ENCODE assay signal across 26 mouse cellular contexts in genomic region chr10:59237757-59238156, GRCm38 (mm10). TPM values are rescaled to one million over a fixed set of nuclear protein-coding genes. Genes with fewer than 3 reads are reported as not detected.
DNase-seq lines count a peak whose midpoint lies in the region; ATAC-seq and TF ChIP-seq lines count a peak whose summit lies in the region.
"Had no signal": no experiment of that assay in that cellular context is flagged by ENCODE, and none has a peak within 500 bp of the region (broad histone marks: within the 10 kb centered on the region; RNA-seq: fewer than 3 reads in every experiment).

No protein-coding gene starts in this region.

- TF ChIP-seq CTCF in lung, postnatal 0 days (IDR thresholded peaks at IDR 0.05), result no peak
- no peak for TF ChIP-seq CTCF in lung, adult 2 months (IDR thresholded peaks at IDR 0.05; ENCODE audit: insufficient read depth, low read length)

- H3K36me3 ChIP-seq in lung, postnatal 0 days (ENCODE audit: insufficient read depth, low read length), result no peaks in the 10 kb centered on the region
- H3K36me3 ChIP-seq: embryonic facial prominence, embryonic 10.5 days; embryonic facial prominence, embryonic 15.5 days; forebrain, embryonic 12.5 days; heart, embryonic 15.5 days; hindbrain, embryonic 13.5 days; limb, embryonic 10.5 days; limb, embryonic 15.5 days; liver, embryonic 13.5 days; midbrain, embryonic 13.5 days had no signal

- ATAC-seq in lung, postnatal 0 days, result no peak
- ATAC-seq: forebrain, postnatal 0 days; intestine, embryonic 16.5 days; midbrain, embryonic 13.5 days had no signal

- intact Hi-C loops in heart, postnatal 14 days (cut with DNase I), result no loop called here

- TF ChIP-seq EP300 in lung, postnatal 0 days (IDR thresholded peaks at IDR 0.05), result no peak

- WGBS in lung, postnatal 0 days, result 34% methylated on average over 3 of the region's 3 CpGs
- 46% methylated on average over 3 of the region's 3 CpGs for whole genome bisulfite sequencing in lung, adult 2 months

- no peak overlapping the region for H3K9ac ChIP-seq in lung, postnatal 0 days (replicated peaks; ENCODE audit: low read depth)
- H3K9ac ChIP-seq: embryonic facial prominence, embryonic 15.5 days; forebrain, embryonic 12.5 days; forebrain, postnatal 0 days; heart, embryonic 15.5 days; hindbrain, embryonic 13.5 days; limb, embryonic 15.5 days; liver, embryonic 13.5 days; midbrain, embryonic 13.5 days had no signal

- H3K4me3 ChIP-seq in lung, postnatal 0 days (ENCODE audit: low read depth, low read length), result no peak overlapping the region
- no peak overlapping the region for H3K4me3 ChIP-seq in lung, adult 2 months (replicated peaks; ENCODE audit: extremely low read depth, low read depth, low read length)
- H3K4me3 ChIP-seq: embryonic facial prominence, embryonic 10.5 days; embryonic facial prominence, embryonic 15.5 days; forebrain, embryonic 12.5 days; heart, embryonic 15.5 days; hindbrain, embryonic 13.5 days; limb, embryonic 10.5 days; limb, embryonic 15.5 days; liver, embryonic 13.5 days; megakaryocyte, embryonic 14.5 days; midbrain, embryonic 13.5 days had no signal

- peaks cover 2% of the 10 kb centered on the region; the same call in 1 of the 2 replicates for H3K4me1 ChIP-seq in lung, postnatal 0 days (ENCODE audit: insufficient read depth, low read depth, low read length)
- H3K4me1 ChIP-seq in lung, adult 2 months (ENCODE audit: control insufficient read depth, insufficient read depth, low read length), result peaks cover 5% of the 10 kb centered on the region; the same call in 1 of the 2 replicates
- H3K4me1 ChIP-seq: forebrain, embryonic 12.5 days; heart, embryonic 15.5 days; hindbrain, embryonic 13.5 days; liver, embryonic 13.5 days; megakaryocyte, embryonic 14.5 days; midbrain, embryonic 13.5 days had no signal

- peak; percentile 34 for DNase-seq in adrenal gland, adult 2 months
- no peak for DNase-seq in adrenal gland, postnatal 10 days
- DNase-seq in heart, adult 11 months, result peak; percentile 77
- DNase-seq in heart, postnatal 14 days, result no peak
- peak; percentile 29 for DNase-seq in lung, postnatal 0 days (ENCODE audit: low spot score)
- DNase-seq in lung, adult 2 months, result no peak
- DNase-seq in embryo, embryonic 11 days, result no peak
- DNase-seq in right cerebral cortex, adult 18-20 months, result no peak
- DNase-seq: cerebellum, adult 2 months; cerebellum, postnatal 14 days; forebrain, postnatal 0 days; heart, postnatal 4 days; kidney, adult 9 months; kidney, postnatal 10 days; liver, embryonic 13.5 days; right cerebral cortex, postnatal 14 days had no signal

- H3K4me2 ChIP-seq in lung, postnatal 0 days (replicated peaks; ENCODE audit: low read depth, low read length), result no peak overlapping the region
- H3K4me2 ChIP-seq: embryonic facial prominence, embryonic 15.5 days; forebrain, embryonic 12.5 days; heart, embryonic 15.5 days; hindbrain, embryonic 13.5 days; limb, embryonic 15.5 days; liver, embryonic 13.5 days; midbrain, embryonic 13.5 days had no signal

- no peak overlapping the region for H3K27ac ChIP-seq in lung, postnatal 0 days (ENCODE audit: low read length)
- H3K27ac ChIP-seq: embryonic facial prominence, embryonic 10.5 days; embryonic facial prominence, embryonic 15.5 days; forebrain, embryonic 12.5 days; heart, embryonic 15.5 days; hindbrain, embryonic 13.5 days; limb, embryonic 10.5 days; limb, embryonic 15.5 days; liver, embryonic 13.5 days; midbrain, embryonic 13.5 days had no signal

- H3K27me3 ChIP-seq in lung, postnatal 0 days (replicated peaks; ENCODE audit: insufficient read depth, low read length), result no peaks in the 10 kb centered on the region
- H3K27me3 ChIP-seq: embryonic facial prominence, embryonic 15.5 days; heart, embryonic 15.5 days; hindbrain, embryonic 13.5 days; limb, embryonic 15.5 days; liver, embryonic 13.5 days; midbrain, embryonic 13.5 days had no signal

- no peaks in the 10 kb centered on the region for H3K9me3 ChIP-seq in lung, postnatal 0 days (ENCODE audit: low read length)
- H3K9me3 ChIP-seq: embryonic facial prominence, embryonic 10.5 days; embryonic facial prominence, embryonic 15.5 days; forebrain, embryonic 12.5 days; heart, embryonic 15.5 days; hindbrain, embryonic 13.5 days; limb, embryonic 10.5 days; limb, embryonic 15.5 days; liver, embryonic 13.5 days; midbrain, embryonic 13.5 days had no signal

- no peak for TF ChIP-seq POLR2A in lung, adult 2 months (IDR thresholded peaks at IDR 0.05; ENCODE audit: borderline replicate concordance, extremely low read depth, low read depth, low read length)

RNA-seq across cellular contexts. Expression of gene Sowahc, which starts 16.0 kb away (rescaled TPM):
- 10 to 100 TPM; 29.8 to 45.9 TPM for total RNA-seq in adrenal gland, adult 2 months (2021)
- polyA plus RNA-seq in adrenal gland, adult 2 months (2012; rRNA removed), result 11.4 and 15.2 TPM in 2 replicates
- 10 to 100 TPM; 20.1 to 22.0 TPM for total RNA-seq in adrenal gland, postnatal 10 days (2021)
- total RNA-seq in heart, postnatal 14 days (2021), result 1 to 10 TPM; 1.7 to 1.8 TPM
- 9.7 and 13.2 TPM in 2 replicates for polyA plus RNA-seq in lung, postnatal 0 days (2015; fragmentation: Nextera tagmentation; extraction: Ambion mirVana)
- 9.3 TPM in 2 replicates for polyA plus RNA-seq in lung, adult 2 months (2012; rRNA removed)

RNA-seq across cellular contexts. Expression of gene Sept10, which starts 16.1 kb away (rescaled TPM):
- total RNA-seq in adrenal gland, adult 2 months (2021), result 10 to 100 TPM; 40.9 to 48.2 TPM
- 8.0 and 8.3 TPM in 2 replicates for polyA plus RNA-seq in adrenal gland, adult 2 months (2012; rRNA removed)
- 10 to 100 TPM; 48.4 to 57.3 TPM for total RNA-seq in adrenal gland, postnatal 10 days (2021)
- 10 to 100 TPM; 20.1 to 21.1 TPM for total RNA-seq in heart, postnatal 14 days (2021)
- 42.2 and 45.2 TPM in 2 replicates for polyA plus RNA-seq in lung, postnatal 0 days (2015; fragmentation: Nextera tagmentation; extraction: Ambion mirVana)
- polyA plus RNA-seq in lung, adult 2 months (2012; rRNA removed), result 7.0 and 9.2 TPM in 2 replicates

Comparison
In these comparisons a context has a peak if more than half of its experiments do, and no peak if none do; other contexts are left out.
1. DNase-seq: peak in adrenal gland, adult 2 months (single experiment), heart, adult 11 months (single experiment) and lung, postnatal 0 days (single experiment); none in adrenal gland, postnatal 10 days (single experiment), heart, postnatal 14 days (0 of 2), lung, adult 2 months (single experiment), embryo, embryonic 11 days (single experiment) and right cerebral cortex, adult 18-20 months (single experiment).
2. RNA of gene Sowahc, which starts 16.0 kb away (total RNA-seq): 29.8 to 45.9 TPM in adrenal gland, adult 2 months and 20.1 to 22.0 TPM in adrenal gland, postnatal 10 days; 1.7 to 1.8 TPM in heart, postnatal 14 days; every median in the first group is over 4 times any median in the second.